Mouse (Mus musculus) bone marrow macrophage, adult 2 months (primary cell): Measurements from ENCODE around the gene Cdyl. TPM values are rescaled to one million over a fixed set of nuclear protein-coding genes. Genes with fewer than 3 reads are reported as not detected.
"Not testable (repeated sequence)": the region's sequence is repeated elsewhere in the genome, so short reads cannot be mapped to it uniquely, and the experiment has no call there.

Source experiments
- H3K27ac ChIP-seq: 2 replicates; pipeline ENCODE4 v1.5.1; 2012; ENCODE audit warnings: low read depth, low read length; ENCODE audit not compliant: insufficient read depth
- H3K4me1 ChIP-seq: 2 replicates; pipeline ENCODE4 v1.6.1; 2012; ENCODE audit warnings: low read length; ENCODE audit not compliant: control insufficient read depth, insufficient read depth
- H3K4me3 ChIP-seq: 2 replicates; pipeline ENCODE4 v1.5.1; 2012; ENCODE audit warnings: mild to moderate bottlenecking, low read length, moderate library complexity; ENCODE audit not compliant: insufficient read depth
- CTCF ChIP-seq: IDR thresholded peaks from 2 replicates; pipeline ENCODE4 v1.5.1; 2012; ENCODE audit warnings: low read depth, mild to moderate bottlenecking, low read length, moderate library complexity
- POLR2A ChIP-seq: IDR thresholded peaks from 2 replicates; pipeline ENCODE4 v1.6.1; 2012; ENCODE audit warnings: mild to moderate bottlenecking, low read depth, low read length, borderline replicate concordance
- polyA plus RNA-seq: library from polyadenylated mRNA; stranded (reverse); fragments of >200 nt; gene quantifications from 2 replicates; pipeline ENCODE4 v1.2.4, GENCODE M21; 2012; ENCODE audit not compliant: missing spikeins, insufficient read depth, insufficient read length

Cdyl gene
- polyA plus RNA-seq, 1 experiment: 9.3 TPM

DNA sequence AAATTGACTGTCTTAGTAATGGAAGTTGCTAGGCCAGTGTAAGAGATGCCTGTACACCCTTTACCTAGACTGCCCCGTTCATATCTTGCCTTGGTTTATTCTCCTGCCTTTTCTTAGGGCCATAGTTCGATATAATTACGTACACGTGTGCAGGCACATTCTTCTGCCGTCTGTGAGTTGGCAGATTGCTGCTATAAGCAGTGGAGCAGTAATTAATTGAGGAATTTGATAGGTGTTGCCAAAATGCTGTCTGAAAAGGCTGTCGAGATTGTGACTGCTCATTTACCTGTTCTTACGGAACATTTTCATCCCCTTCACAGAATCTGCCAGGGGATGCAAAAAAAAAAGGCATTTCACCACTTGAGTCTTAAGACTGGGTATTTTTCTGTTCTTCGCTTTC is 163.2 kb downstream of the Cdyl start:
- H3K4me3 ChIP-seq: no peak overlapping the region
- no peak overlapping the region for H3K27ac ChIP-seq
- no peak for TF ChIP-seq CTCF
- TF ChIP-seq POLR2A: no peak
- peaks cover 7% of the 10 kb centered on the region for H3K4me1 ChIP-seq

GRCm38 (mm10) chr13:35825639-35826038 is 166.0 kb downstream of the Cdyl start:
- Histone ChIP-seq H3K27ac (no peak overlapping the region), H3K4me3 (no peak overlapping the region), H3K4me1 (peaks cover 16% of the 10 kb centered on the region)
- TF ChIP-seq CTCF (no peak), POLR2A (no peak)

DNA sequence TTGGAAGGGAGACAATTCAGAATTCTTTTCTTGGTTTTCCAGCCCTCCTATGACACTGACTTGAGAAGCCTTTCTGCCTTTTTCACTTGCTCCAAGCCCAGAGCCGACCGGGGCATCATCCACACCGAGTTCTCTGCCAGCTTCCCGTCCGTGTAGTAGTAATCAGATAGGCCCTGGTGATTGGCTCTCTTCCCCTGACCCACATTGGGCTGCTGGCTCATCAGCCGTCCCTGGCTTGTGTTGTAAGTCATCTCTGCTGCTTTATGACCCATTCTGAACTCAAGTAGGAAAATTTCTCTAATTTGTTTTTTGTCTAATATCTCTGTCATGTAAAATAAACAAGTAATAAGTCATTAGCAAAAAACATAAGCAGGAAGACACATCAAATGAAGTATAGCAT is 173.0 kb downstream of the Cdyl start:
- Histone ChIP-seq H3K4me3 (no peak overlapping the region), H3K4me1 (peaks cover 14% of the 10 kb centered on the region), H3K27ac (no peak overlapping the region)
- no peak for TF ChIP-seq CTCF
- TF ChIP-seq POLR2A: no peak

DNA sequence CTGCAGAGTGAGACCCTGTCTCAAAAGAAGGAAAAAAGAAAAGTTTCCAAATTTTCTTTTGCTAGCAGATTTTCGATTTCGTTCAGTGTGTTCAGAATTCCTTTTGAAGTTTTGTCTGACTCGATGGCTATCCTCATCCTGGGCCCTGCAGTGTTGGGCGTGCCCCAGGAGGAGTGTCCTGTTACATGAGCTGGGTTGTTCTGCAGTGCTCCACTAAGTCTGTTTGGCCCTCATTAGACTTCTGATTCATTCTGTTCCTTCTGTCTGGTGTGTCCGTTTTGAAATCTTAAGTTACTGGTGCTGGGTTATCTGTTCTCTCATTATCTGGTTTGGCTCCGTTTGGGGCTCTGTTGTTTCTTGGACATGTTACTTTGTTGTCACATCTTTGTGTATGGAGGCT is 174.3 kb downstream of the Cdyl start:
- H3K4me3 ChIP-seq: no peak overlapping the region
- TF ChIP-seq POLR2A (no peak), CTCF (no peak)
- no peak overlapping the region for H3K27ac ChIP-seq

DNA sequence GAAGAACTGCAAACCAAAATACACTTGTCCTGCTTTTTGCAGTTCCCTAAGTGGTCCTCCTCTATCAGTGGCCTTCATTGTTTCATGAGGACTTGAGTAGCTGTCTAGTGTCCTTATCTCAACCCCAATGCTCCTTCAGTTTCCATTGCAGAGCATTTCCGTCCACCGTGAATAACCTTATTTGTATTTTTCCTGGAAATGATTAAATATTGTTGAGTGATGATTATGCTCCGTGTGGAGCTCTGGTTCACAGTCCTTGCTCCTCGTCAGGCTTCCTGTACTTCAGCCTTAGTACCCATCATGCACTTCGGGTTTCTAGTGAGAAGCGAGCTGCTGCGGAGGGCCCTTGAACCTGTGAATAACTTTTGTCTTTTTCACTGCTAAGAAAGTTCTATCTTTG is 176.0 kb downstream of the Cdyl start:
- H3K4me1 ChIP-seq: peaks cover 4% of the 10 kb centered on the region; the same call in 1 of the 2 replicates

More for the DNA sequence above, 174.3 kb downstream of the Cdyl start:
- H3K4me1 ChIP-seq: peaks cover 4% of the 10 kb centered on the region; the same call in 1 of the 2 replicates

DNA sequence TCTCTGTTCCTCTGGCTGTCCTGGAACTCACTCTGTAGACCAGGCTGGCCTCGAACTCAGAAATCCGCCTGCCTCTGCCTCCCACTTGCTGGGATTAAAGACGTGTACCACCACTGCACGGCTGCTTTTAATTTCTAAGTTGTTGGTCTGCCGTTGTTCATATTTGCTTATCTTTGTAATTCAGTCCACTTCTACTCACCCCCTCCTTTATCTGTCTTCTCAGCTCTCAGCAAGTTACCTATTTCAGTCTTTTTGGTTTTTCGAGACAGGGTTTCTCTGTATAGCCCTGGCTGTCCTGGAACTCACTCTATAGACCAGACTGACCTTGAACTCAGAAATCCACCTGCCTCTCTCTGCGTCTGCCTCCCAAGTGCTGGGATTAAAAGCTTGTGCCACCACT is 176.9 kb downstream of the Cdyl start:
- not testable (repeated sequence) for H3K4me1 ChIP-seq, H3K27ac ChIP-seq, H3K4me3 ChIP-seq

More for the DNA sequence above, 176.0 kb downstream of the Cdyl start:
- no peak overlapping the region for H3K27ac ChIP-seq
- no peak for TF ChIP-seq POLR2A
- no peak for TF ChIP-seq CTCF
- H3K4me3 ChIP-seq: no peak overlapping the region

GRCm38 (mm10) chr13:35840102-35840501 is 180.5 kb downstream of the Cdyl start:
- Histone ChIP-seq H3K4me3 (no peak overlapping the region), H3K27ac (no peak overlapping the region), H3K4me1 (no peaks in the 10 kb centered on the region; the same call in 1 of the 2 replicates)
- TF ChIP-seq CTCF: no peak
- no peak for TF ChIP-seq POLR2A

DNA sequence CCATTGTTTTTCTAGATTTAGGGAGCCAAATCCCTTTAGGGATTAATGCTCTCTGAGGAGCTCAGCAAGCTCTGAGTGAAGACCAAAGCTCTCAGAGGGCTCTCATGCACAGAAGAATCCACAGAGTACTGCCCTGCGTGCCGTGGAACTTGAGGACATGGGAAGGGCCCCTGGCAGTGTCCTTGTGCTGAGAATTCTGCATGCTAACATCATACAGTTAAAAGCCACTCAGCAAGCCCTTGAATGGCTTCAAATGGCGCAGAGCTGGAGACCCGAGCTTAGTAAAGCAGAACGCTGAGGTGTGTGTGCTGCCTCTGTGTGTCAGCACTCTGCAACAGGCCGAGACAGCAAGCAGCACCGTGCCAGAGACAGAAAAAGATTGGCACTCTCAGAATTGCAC is 183.8 kb downstream of the Cdyl start:
- Histone ChIP-seq H3K27ac (no peak overlapping the region), H3K4me1 (no peaks in the 10 kb centered on the region; the same call in 1 of the 2 replicates), H3K4me3 (no peak overlapping the region)
- no peak for TF ChIP-seq CTCF
- TF ChIP-seq POLR2A: no peak

DNA sequence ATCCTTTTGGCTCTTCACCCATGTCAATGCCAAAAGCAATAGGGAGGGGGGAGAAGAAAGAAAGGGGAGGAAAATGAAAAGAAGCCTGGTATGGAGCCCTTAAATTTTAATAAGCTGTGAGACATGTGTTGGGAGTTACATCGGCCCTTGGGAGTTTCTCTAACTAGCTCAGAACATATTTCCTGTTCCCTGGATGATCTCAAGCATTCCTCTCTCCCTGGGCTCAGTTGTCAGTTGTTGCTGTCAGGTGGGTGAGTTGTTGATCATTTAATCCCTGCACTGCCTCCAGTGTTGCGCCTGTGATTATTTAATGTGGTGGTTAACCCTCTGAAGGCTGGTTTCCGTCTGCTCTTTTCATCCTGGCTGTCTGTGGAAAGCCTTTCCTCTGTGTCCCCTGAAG is 185.7 kb downstream of the Cdyl start:
- no peak overlapping the region for H3K27ac ChIP-seq

DNA sequence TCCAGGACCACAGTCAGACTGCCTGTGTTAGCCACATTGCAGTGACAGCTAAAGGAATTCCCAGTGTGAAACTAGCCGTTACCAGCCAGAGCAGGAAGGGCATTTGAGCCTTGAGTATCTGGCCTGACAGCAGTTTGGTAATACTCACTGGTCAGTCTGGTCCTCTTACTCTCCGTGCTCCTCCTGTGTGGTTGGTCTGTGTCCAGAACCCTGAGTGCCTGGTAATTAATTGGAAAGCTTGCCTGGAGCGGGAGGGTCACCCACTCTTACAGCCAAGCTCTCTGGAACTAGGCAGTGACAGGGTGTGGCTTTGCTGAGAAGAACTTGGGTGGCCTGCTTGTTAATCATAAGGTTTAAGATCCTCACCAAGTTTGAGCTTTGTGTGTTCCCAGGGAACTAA is 189.1 kb downstream of the Cdyl start:
- H3K4me1 ChIP-seq: no peaks in the 10 kb centered on the region; the same call in 1 of the 2 replicates
- H3K27ac ChIP-seq: no peak overlapping the region
- TF ChIP-seq CTCF: no peak
- TF ChIP-seq POLR2A: no peak
- H3K4me3 ChIP-seq: no peak overlapping the region

More for the DNA sequence above, 185.7 kb downstream of the Cdyl start:
- TF ChIP-seq POLR2A (no peak), CTCF (no peak)
- H3K4me1 ChIP-seq: no peaks in the 10 kb centered on the region; the same call in 1 of the 2 replicates
- no peak overlapping the region for H3K4me3 ChIP-seq

DNA sequence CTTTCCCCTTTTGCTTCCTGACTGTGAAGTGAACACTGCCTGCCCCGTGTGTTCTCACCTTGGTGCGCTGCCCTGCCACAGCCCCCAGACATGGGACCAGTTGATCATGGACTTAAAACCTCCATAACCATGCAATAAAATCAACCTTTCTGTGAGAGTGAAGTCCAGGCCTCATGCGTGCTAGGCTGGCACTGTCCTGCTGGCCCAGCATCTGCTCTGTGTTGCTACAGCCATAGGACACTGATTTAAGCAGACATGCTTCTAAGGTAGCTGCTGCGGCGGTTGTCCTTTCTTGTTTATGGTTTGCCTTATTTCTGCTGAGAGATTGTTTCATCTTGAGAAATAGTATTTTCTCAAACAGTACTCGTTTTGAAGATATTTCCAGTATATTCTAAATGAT is 191.9 kb downstream of the Cdyl start:
- H3K4me1 ChIP-seq: no peaks in the 10 kb centered on the region
- TF ChIP-seq POLR2A (no peak), CTCF (no peak)
- H3K27ac ChIP-seq: no peak overlapping the region
- H3K4me3 ChIP-seq: no peak overlapping the region
